Mouse (Mus musculus): ENCODE data around the gene Pde2a.

Gene Pde2a

GRCm38 (mm10) chr7:101452669-101453068 lies 31.2 kb downstream of the Pde2a start:
- no peak for DNase-seq (ENCODE audit: low read depth, low spot score)

- DNase-seq (ENCODE audit: low read depth, low spot score) = no peak
Observed at GRCm38 (mm10) chr7:101453296-101453695, 31.8 kb downstream of the Pde2a start.

- DNase-seq (ENCODE audit: low read depth, low spot score) = no peak
Observed at GRCm38 (mm10) chr7:101453725-101454124, 32.2 kb downstream of the Pde2a start.

GRCm38 (mm10) chr7:101454479-101454878 lies 33.0 kb downstream of the Pde2a start:
- DNase-seq (ENCODE audit: low read depth, low spot score) = no peak

- DNase-seq (ENCODE audit: low read depth, low spot score) = no peak
Observed at GRCm38 (mm10) chr7:101455141-101455540, 33.6 kb downstream of the Pde2a start.

- DNase-seq (ENCODE audit: low read depth, low spot score) = no peak
Observed at GRCm38 (mm10) chr7:101456318-101456717, 34.8 kb downstream of the Pde2a start.

- no peak for DNase-seq (ENCODE audit: low read depth, low spot score)
Observed at GRCm38 (mm10) chr7:101456789-101457188, 35.3 kb downstream of the Pde2a start.

GRCm38 (mm10) chr7:101457283-101457682 lies 35.8 kb downstream of the Pde2a start:
- no peak for DNase-seq (ENCODE audit: low read depth, low spot score)

- DNase-seq (ENCODE audit: low read depth, low spot score) = no peak
Observed at GRCm38 (mm10) chr7:101457801-101458200, 36.3 kb downstream of the Pde2a start.

- DNase-seq (ENCODE audit: low read depth, low spot score) = no peak
Observed at GRCm38 (mm10) chr7:101458278-101458781, 36.8 kb downstream of the Pde2a start.

GRCm38 (mm10) chr7:101459305-101459813 lies 37.9 kb downstream of the Pde2a start:
- no peak for DNase-seq (ENCODE audit: low read depth, low spot score)

- DNase-seq (ENCODE audit: low read depth, low spot score) = no peak
Observed at GRCm38 (mm10) chr7:101459923-101460607, 38.6 kb downstream of the Pde2a start.

GRCm38 (mm10) chr7:101460608-101460957 lies 39.1 kb downstream of the Pde2a start:
- DNase-seq (ENCODE audit: low read depth, low spot score) = no peak

- DNase-seq (ENCODE audit: low read depth, low spot score) = no peak
Observed at GRCm38 (mm10) chr7:101461571-101461970, 40.1 kb downstream of the Pde2a start.

- DNase-seq (ENCODE audit: low read depth, low spot score) = no peak
Observed at GRCm38 (mm10) chr7:101462327-101463068, 41.0 kb downstream of the Pde2a start.

GRCm38 (mm10) chr7:101463665-101464271 lies 42.3 kb downstream of the Pde2a start:
- no peak for DNase-seq (ENCODE audit: low read depth, low spot score)

GRCm38 (mm10) chr7:101464927-101465326 lies 43.4 kb downstream of the Pde2a start:
- DNase-seq (ENCODE audit: low read depth, low spot score) = no peak

- no peak for DNase-seq (ENCODE audit: low read depth, low spot score)
Observed at GRCm38 (mm10) chr7:101465392-101465791, 43.9 kb downstream of the Pde2a start.

GRCm38 (mm10) chr7:101465850-101466580 lies 44.5 kb downstream of the Pde2a start:
- DNase-seq (ENCODE audit: low read depth, low spot score) = no peak

- no peak for DNase-seq (ENCODE audit: low read depth, low spot score)
Observed at GRCm38 (mm10) chr7:101466581-101467081, 45.1 kb downstream of the Pde2a start.

- no peak for DNase-seq (ENCODE audit: low read depth, low spot score)
Observed at GRCm38 (mm10) chr7:101471423-101471822, 49.9 kb downstream of the Pde2a start.
